Mouse (Mus musculus) retina, postnatal 7 days (tissue): ENCODE results near the gene Gch1.
A peak's percentile ranks its signal among the peaks of the same experiment; 100 is the strongest.

ENCODE experiments used
- DNase-seq: peaks from one replicate; pipeline ENCODE4 v3.0.0-alpha.2; 2012; ENCODE audit warnings: low read depth, low spot score

Gene Gch1

DNA sequence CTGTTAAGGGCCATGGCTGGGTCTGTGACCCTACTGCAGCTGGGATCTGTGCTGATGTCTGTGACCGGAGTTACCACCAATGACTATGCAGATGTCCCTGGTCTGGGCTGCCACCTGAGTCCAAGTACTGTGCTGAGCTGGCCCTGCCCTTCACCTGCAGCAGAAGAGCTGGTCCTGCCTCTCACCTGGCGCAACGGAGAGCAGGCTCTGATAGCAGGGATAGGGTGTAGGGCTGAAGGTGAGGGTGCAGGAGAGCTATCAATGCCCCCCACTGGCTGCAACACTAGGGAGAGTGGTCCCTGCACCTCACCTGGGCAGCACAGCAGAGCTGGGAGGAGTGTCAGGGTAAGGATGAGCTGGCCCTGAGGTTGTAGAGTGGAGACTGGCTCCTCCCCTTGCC, 17.4 kb upstream of the Gch1 start:
- no peak for DNase-seq

DNA sequence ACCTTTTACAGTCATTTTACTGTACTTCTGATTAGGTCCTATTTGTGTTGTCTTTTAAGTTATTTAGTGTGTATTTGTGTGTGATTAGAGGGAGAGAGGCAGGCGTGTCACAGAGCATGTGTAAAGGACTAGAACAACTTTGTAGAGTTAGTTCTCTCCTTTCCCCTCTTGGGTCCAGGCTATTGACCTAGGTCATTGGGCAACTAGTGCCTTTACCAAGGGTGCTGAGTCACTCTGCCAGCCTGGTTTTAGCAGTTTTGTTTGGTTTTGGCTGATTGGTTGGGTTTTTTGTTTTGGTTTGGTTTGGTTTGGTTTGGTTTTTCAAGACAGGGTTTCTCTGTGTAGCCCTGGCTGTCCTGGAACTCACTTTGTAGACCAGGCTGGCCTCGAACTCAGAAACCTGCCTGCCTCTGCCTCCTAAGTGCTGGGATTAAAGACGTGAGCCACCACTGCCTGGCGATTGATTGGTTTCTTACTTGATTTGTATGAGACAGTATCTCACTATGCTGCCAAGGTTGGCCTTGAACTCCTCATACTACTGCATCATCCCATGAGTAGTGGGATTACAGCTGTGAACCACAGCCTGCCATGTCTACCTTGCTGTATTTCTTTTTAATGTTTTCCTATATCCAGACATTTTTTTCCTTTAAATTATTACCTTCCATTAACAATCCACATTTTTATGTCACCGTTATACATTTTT, 16.2 kb upstream of the Gch1 start:
- no peak for DNase-seq

DNA sequence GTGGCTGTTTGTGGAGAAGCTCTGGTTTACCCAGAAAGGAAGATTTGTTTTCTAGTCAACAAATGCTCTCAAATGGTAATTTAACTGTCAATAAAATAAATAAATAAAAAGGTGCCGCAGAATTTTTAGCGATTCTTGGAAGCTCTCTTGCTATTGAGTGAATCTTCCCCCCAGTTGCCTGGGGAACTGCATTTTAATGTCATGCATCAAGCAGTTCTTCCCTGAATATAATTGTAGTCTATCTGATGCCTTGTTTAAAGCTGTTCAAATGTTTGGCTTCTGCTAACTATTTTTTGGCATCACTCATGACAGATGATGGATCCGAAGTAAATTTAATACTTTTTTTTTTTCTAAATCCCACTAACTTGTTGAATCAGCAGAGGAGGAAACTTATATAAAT, 8.1 kb upstream of the Gch1 start:
- DNase-seq = no peak

DNA sequence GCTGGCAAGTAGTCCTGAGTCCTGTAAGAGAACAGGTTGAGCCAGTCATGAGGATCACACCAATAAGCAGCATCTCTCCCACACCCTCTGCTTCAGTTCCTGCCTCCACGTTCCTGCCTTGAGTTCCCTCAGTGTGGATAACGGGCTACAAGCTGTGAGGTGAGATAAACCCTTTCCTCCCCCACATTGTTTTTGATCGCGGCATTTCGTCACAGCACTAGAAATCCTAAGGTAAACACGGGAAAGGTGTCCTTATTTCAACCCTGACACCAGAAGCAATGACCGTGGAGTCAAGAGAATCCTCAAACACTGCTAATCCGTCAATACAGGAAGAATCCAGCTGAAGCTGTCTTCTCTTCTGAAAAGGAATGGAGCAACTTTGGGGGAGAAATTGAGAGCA, 7.5 kb upstream of the Gch1 start:
- no peak for DNase-seq

DNA sequence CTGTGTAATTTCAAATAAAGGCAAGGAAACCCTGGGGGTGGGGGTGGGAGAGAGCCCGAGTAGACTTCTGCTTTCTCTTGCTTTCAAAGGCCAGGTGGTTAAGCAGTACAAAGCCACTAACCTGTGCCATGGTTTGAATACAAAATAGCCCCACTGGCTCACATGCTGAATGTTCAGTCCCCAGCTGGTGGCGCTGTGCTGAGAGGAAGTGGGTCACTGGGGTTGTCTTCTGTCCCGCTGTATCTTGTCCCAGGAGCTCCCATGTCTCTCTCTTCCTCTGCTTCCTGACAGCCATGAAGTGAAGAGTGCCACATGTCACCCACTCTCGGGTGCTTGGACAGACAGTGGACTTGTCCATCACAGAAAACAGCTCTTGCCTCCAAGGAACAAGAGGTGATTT, 4.9 kb upstream of the Gch1 start:
- no peak for DNase-seq

DNA sequence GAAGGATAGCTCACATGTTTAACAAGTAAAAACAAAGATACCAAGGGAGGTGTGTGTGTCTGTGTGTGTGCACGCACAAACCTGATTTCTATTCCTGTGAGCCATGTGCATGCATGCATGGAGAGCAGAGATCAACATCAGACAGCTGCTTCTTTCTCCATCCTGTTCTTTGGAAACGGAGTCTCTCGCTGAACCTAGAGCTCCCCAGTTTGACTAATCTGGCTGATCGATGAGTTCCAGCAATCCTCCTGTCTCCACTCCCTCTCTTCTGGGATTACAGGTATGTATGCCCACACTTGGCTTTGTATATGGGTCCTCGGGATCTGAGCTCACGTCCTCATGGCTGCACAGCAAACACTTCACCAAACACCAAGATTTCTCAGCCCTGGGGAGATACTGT, 4.3 kb upstream of the Gch1 start:
- DNase-seq = no peak

DNA sequence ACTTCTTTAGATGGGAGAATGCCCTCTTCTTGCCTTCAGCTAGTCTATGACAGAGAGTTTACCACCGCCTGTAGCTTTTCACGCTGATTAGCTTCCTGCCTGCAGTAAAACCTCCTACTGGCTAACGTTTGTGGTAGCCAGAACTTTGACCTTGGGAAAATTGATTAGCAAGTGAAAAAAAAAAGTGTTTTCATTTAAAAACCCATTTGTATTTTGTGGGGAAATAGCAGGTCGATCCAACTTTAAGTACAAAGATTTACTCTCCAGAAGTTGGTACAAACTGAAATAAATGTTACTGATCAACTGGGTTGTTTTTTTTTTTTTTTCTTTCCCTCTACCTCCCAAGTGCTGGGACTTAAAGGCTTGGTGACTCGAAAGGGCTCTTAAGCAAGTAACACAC, 2.6 kb upstream of the Gch1 start:
- no peak for DNase-seq

DNA sequence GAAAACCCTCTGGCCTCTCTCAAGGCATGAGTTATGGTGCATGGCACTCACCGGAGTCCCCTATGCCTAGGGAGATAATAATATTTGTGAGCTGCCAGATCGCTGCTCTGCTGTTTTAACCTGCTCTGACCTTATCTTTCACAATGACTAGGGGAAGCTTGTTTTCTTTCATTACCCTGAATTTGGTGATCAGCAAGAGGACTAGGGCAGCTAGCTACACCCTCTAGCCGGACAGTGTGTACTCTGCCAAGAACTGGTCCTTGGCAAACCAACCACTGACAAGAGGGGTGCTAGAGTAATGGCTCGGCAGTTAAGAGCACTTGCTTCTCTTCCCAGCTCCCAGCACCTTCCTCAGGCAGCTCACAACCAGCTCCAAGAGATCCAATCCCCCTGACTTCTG, 1.4 kb upstream of the Gch1 start:
- DNase-seq = no peak

DNA sequence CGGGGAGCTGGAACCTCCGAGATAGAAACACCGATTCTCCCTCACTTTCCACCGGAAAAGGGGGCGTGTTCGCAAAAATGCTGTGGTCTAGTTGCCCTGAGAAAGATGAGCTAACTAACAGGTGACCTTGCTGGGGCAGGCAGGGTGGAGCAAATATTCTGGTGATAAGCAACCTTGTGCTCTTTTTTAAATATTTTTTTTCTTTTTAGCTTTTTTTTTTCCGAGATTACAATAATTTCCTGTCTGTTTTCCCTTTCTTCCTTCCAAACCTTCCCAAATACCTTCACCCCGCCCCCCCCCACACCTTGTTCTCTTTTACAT, 382 bp upstream of the Gch1 start:
- DNase-seq = no peak

DNA sequence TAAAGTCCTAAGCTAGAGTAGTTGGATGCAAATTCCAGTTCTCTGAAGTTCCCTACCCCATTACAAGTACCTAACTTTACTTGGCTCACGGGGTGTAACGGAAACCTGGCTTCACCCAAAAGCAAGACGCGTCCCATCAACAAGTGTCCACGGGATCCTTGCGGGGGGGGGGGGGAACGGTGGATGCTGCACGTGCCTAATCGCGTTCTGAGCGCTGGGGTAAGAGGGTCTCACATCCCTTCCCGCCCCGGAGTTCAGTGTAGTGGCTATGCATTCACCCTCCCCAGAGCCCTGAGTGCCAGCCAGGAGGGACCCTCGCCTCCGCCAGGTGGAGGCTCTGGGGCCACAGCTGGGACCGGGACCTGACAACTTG, 752 bp downstream of the Gch1 start:
- DNase-seq = no peak

DNA sequence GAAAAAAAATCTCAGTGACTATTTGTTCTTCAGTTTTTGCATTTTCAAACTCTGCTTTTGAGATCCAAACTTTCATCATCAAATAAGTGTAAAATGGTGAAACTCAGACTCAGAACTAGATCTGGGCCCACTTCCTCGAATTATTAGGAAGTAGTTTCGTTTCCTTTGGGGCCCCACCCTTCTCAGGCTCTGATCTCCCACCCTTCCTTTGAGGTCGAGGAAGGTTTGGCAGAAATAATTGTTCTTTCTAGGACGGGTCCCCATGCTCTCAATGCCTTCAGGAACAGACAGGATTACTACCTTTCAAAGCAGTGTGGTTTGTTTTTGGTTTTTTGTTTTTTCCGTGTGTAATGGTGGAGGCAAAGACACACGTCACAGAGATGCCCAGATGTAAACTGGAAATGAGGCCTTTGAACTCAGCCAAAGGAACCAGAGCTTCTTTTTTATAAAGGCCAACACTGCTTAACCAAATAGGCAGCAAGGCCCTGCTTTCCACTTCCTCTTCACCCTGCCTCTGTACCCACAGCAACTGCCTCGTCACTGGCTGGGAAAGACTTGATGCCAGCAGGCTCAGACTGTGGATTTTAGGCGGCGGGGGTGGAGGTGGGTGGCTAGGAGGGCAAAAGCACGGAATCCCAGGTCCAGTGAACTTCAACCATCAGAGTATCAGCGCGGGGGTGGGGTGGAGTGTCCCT, 1.4 kb downstream of the Gch1 start:
- DNase-seq = no peak

DNA sequence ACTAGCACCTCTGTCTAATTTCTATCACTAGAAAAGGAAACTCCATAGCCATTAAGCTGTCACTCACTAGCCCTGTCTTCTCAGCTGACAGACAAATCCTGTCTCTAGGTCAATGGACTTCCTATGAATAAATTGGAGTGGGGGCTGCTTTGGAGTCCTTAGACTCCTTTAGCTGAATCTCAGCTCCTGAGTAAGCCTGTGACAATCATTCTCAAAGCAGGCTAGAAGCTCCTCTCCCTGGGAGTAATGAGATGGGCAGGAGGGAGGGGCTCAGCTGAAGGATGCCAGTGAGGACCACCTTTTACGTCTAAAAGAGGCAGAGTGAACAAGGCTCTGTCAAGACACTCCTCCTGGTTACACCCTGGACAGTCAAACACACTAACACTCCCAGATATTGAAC, 2.0 kb downstream of the Gch1 start:
- DNase-seq = no peak

DNA sequence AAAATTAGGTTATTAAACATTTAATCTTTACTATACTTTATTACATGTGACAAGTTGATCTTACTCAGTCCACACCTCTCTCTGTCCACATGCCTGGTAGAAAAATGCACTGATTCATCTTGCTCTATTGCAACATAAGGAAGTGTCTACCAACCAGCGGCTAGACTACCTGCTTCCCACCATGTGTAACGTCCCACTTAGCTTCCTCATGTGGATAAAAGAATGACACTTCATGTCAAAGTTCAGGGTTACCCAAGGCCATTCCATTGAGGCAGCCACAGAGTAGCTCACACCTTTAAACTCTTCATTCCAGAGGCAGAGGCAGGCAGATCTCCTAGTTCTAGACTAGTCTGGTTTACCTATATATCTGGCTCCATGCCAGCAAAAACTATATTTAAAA, 2.7 kb downstream of the Gch1 start:
- no peak for DNase-seq

DNA sequence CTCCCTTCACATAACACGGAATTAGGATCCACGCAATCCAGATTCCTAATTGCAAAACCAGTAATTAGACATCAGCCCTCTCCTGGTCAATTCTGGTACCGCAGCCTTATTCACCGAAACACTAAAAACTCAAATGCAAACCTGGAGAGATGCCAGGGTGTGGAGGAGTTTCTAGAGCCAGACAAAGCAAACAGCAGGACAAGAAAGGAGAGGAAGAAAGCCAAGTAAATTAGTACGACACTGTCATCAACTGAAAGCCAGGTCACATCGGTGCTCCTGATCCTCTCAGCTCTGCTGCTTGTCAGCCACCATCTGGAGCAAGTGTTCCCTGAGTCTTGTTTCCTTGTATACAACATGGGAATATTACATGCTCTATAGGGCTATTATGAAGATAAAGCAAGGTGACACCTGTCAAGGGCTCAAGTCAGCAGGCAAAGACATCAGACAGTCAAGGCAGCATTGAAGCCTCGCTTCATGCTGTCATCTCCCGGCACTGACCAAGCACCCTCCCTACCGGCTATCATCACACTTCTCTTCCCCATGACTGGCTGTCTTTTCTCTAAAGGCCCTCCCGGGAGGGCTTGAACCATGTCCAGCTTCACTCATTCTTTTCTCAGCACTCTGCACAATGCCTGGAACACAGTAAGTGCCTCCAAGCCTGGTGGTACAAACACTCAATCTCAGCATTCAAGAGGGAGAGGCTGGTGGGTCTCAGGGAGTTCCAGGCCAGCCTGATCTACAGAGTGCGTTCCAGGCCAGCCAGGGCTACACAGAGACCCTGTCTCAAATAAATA, 7.5 kb downstream of the Gch1 start:
- peak; percentile 39 for DNase-seq

DNA sequence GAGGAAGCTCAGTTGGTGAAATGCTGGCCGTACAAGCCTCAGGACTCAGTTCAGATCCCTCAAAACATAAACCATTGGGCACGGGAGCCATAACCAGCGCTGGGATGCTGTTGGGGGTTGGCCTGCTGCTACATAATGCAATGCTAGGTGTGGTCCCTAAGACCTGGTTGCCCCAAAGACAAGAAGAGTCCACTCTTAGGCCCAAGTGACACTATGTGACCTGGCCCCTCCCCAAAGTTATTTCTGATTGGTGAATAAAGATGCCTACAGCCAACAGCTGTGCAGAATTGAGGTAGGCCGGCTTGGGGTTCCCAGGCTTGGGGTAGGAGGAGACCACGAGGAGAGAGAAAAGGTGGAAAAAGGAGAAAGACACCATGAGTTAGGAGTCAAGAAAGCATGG, 10.4 kb downstream of the Gch1 start:
- DNase-seq = no peak

DNA sequence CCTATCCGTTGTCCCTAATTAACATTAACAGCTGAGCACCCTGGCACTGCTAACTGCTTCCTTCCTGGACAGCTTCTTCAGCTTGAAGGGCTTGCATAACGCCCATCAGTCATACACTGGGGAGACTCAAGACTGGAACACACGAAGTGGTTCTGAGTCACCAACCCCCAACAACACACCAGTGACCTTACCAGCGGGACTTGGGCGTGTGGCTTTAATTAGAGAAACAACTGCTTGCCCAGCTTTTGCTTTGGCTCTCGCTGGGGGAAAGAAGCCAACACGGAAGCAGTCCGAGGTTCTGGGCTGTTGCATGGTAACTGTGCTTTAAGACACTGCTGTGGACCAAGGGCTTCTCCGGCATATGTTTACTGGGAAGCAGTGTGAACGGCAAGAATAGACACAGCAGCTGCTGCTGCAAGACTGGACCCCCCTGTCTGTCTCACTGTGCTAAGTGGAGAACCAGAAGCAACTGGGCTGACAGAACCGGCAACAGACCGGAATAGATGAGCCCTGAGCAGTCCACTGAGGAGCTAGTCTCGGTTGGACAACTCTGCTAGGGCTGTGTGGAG, 11.3 kb downstream of the Gch1 start:
- DNase-seq = no peak

DNA sequence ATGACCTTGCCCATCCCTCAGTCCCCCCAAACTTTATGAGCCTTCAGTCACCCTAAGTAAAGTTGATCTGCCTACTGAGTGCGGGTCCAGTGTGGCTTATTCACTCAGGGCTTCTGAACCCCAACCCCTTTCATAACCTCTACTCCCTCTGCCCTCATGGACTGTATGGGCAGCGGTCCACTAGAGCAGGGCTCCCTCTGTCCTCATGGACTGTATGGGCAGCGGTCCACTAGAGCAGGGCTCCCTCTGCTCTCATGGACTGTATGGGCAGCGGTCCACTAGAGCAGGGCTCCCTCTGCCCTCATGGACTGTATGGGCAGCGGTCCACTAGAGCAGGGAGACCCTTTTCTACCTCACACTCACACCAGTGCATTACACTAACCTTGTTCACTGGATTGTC, 13.0 kb downstream of the Gch1 start:
- no peak for DNase-seq

DNA sequence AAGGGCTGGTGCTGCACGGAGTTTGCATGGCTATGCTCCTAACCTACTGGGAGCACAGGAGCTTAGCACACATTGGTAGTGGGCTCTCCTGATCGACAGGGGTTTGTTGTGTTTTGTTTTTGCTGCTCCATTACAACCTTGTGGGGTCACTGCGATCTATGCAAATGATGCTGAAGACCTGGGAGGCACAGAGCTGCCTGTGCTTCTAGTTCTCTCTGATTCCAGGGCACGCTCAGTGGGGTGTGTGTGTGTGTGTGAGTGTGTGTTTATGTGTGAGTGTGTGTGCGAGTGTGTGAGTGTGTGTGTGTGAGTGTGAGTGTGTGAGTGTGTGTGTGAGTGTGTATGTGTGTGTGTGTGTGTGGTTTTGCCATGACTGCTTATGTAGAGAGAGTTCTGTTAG, 14.1 kb downstream of the Gch1 start:
- DNase-seq = no peak

DNA sequence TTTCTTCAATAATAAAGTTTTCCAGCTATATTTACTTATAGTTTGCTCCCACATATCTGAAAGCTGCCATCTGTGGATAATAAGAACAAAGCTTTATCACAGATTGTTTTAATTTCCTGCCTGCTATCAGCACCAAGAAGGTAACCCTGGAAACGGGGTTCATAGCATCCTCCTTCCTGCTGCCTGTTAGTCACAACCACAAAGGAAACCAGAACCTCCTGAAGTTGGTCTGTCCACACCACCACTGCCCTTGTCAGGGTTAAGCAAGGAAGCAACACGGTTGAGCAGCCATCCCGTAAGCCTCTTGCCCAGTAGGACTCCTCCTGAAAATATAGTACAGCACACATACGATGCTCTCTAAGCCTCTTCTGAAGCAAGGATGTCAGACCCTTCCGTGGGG, 17.1 kb downstream of the Gch1 start:
- no peak for DNase-seq

DNA sequence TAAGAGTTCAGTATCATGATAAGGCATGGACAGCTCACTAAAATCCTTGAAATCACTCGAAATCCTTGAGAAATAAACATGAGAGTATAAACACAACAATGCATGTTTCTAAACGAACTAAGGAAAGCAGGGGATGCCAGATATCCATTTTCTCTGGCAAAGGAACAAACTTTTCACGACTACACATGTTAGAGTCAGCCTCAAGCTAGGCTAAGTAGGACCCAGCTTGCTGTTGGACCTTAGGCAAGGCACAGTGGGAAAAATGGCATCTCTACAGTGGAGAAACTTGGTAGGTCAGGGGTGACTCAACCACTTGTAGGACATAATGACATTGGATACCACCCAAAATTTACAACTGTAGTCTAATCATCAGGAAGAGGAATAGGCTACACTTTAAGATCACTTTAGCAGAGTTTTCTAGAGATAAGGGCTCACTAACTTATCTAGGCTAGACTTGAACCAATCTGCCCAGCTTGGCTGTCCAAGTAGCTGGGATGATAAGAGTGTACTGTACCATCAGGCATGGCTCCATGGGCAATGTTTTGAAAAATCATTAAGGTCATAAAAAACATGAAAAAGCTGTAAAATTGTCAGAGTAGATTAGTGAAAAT, 18.6 kb downstream of the Gch1 start:
- no peak for DNase-seq

DNA sequence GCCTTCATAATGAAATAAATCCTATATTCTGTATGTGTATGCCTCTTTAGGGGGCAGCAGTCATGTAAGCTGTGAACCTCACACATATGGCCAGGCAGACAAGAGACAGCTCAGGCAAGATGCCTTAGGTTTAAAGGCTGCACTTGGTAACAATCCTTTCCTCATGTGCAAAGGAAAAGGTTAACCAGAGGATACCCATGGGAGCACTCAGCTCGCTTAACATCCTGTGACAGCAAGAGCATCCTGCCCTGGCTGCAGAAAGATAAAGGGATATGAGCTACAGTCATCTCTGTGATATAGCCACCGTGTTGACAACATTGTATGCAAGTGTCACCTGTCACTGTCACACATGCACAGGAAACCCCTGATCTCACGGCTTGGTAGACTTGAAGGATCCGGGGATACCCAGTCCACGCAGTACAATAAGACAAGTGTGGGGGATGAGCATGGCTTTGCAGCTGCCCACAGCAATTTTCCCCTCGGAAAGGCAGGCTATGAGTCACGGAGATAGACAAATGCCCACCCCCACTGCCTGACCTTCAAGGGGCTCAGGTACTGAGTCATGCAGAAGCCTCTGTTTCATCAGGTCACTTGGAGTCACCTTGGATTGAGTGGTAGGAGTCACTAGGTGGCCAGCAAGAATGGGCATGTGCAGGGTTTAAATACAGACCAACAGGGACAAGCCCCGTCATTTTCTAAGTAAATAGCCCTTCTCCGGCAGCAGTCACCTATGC, 19.4 kb downstream of the Gch1 start:
- no peak for DNase-seq

DNA sequence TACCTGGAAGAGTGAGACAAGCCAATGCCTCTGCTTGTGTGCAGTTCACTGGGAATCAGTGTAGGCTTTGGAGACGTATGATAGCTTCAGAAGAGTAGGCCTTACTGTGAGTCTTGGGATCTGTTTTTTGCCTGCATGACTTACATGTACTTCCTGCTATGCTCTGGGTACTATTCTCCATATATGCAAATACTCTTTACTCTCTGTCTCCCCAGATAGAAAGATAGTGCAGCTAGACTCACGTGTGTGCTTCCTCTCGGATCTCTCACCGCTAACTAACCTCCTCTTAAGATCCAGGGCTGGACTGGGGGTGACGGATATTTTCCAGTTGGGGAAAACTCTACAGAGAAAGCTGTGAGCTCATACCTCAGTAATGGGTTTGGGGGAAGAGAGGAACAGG, 23.5 kb downstream of the Gch1 start:
- DNase-seq = no peak
